Mouse (Mus musculus) kidney, adult 10 weeks (tissue): ENCODE results near the gene Upb1. TPM values are rescaled to one million over a fixed set of nuclear protein-coding genes. Genes with fewer than 3 reads are reported as not detected.

ENCODE experiments used
- polyA plus RNA-seq: library from polyadenylated mRNA; stranded (reverse); fragments of 350-450 nt; fragmentation: Illumina TruSeq; extraction: RNeasy Lipid Tissue Mini Kit (QIAGEN cat#74804); gene quantifications from one replicate; pipeline ENCODE4 v1.2.3, GENCODE M21; 2014; ENCODE audit warnings: low read depth, low replicate concordance

The Upb1 gene
- polyA plus RNA-seq = 35.9 TPM

DNA sequence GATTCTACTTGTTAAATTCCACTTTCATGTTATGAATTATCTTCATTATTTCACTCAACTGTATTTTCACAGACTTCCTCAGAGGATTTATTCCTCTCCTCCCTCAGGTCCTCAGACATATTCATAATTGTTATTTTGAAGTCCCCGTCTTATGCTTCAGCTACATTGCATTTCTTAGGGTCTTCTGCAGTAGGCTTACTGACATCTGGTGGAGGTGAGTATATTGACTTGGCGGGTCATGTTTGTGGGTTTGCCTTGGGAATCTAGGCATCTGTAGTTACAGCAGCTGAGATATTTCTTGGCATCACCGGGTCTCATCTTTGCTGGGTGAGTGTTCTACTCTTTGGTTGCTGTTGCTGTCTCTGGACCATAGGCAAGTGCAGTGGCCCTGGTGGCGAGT lies at the start of gene Upb1:
Gene Upb1, plus strand, starts transcription at position 158 of the 400 bp plus-strand sequence.

Other genes with a start within 250 kb of the Upb1 start
- gene Specc1l, start 189.0 kb upstream of the Upb1 start, polyA plus RNA-seq = 11.2 TPM
- not detected for gene Adora2a, start 84.2 kb upstream of the Upb1 start, polyA plus RNA-seq
- 24.3 TPM for gene Snrpd3, start 116.4 kb downstream of the Upb1 start, polyA plus RNA-seq
- gene Gucd1, start 116.9 kb downstream of the Upb1 start, polyA plus RNA-seq = 14.8 TPM
- 2.0 TPM for gene Lrrc75b, start 159.2 kb downstream of the Upb1 start, polyA plus RNA-seq
- 20.9 TPM for gene Ggt1, start 160.5 kb downstream of the Upb1 start, polyA plus RNA-seq
- 0.77 TPM for gene Ggt5, start 188.2 kb downstream of the Upb1 start, polyA plus RNA-seq
- gene Susd2, start 242.9 kb downstream of the Upb1 start, polyA plus RNA-seq = 16.4 TPM